Mouse (Mus musculus): ENCODE measurements around the gene Il1rl2. TPM values are rescaled to one million over a fixed set of nuclear protein-coding genes. Genes with fewer than 3 reads are reported as not detected.
"Not testable (repeated sequence)": the region's sequence is repeated elsewhere in the genome, so short reads cannot be mapped to it uniquely, and the experiment has no call there.

The Il1rl2 gene
- 0.70 and 1.6 TPM in 2 replicates for total RNA-seq (2017)

GRCm38 (mm10) chr1:40324457-40324856 lies at the start of gene Il1rl2:
Il1rl2 (plus strand) TSS chr1:40324610.
- no peak for ATAC-seq (ENCODE audit: extremely low read depth, insufficient number of reproducible peaks, low FRiP score, poor library complexity, severe bottlenecking)

- ATAC-seq (ENCODE audit: extremely low read depth, insufficient number of reproducible peaks, low FRiP score, poor library complexity, severe bottlenecking) = no peak
These were observed 49.0 kb upstream of the Il1rl2 start for GRCm38 (mm10) chr1:40275285-40276013.

- no peak for ATAC-seq (ENCODE audit: extremely low read depth, insufficient number of reproducible peaks, low FRiP score, poor library complexity, severe bottlenecking)
These were observed 46.5 kb upstream of the Il1rl2 start for GRCm38 (mm10) chr1:40277944-40278343.

- ATAC-seq (ENCODE audit: extremely low read depth, insufficient number of reproducible peaks, low FRiP score, poor library complexity, severe bottlenecking) = no peak
These were observed 45.7 kb upstream of the Il1rl2 start for GRCm38 (mm10) chr1:40278720-40279119.

DNA sequence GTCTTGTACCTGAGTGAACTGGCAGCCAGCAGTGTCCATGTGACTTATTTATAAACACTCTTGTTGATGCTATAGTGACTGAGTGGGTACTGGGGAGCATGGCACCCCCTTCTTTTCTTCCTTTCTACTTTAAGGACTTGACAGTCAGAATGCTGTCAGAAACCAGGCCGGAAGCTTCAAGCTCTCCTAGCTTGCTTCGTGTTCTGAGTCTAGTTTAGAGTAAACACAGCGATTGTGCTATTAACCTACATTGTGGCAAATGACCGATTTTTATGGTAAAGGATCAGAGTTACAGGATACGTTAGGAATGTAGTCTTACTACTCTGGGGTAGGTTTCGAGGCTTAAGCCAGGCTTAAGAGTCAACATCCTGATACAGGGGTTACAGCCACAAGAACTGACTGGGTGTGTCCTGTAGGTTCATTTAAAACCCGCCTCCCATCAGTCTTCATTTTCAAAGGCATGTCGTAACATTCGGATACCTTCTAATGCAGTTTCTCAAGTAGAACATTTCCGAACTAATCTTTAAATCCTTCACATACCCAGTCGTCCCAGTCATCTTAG lies 45.1 kb upstream of the Il1rl2 start:
- no peak for ATAC-seq (ENCODE audit: extremely low read depth, insufficient number of reproducible peaks, low FRiP score, poor library complexity, severe bottlenecking)

DNA sequence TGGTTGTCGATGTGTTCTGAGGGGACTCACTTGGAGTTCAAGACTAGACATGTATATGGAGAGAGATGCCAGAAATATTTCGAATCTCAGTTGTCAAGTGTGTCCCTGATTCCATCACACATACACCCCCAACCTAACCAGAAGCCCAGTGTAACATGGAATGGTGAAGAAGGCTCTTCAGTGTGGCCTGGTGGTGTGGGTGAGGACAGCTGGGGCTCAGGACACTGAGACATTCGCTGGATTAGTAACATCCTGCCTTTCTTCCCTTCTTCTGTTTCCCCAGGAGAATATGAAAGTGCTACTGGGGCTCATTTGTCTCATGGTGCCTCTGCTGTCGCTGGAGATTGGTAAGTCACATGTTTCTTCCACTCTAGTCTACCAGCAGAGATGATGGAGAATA lies 42.5 kb upstream of the Il1rl2 start:
- no peak for ATAC-seq (ENCODE audit: extremely low read depth, insufficient number of reproducible peaks, low FRiP score, poor library complexity, severe bottlenecking)

DNA sequence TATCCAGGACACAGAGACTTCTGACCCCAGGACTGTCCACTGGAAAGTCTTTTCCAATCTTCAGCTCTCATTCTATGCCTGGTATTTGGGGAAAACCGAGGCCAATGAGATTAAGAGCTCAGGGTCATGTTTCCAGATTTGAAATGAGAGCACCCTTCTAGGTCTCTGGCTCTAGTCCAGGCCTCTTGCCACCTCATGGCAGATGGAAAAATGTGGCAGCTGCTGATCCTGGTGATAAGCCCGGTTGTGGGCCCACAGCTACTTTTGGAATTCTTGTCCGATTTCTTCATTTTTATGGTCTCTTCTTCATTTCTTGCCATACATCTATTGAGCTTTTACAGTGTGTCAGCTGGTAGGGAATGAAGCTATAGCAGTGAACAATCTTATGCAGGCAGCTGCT lies 42.0 kb upstream of the Il1rl2 start:
- no peak for ATAC-seq (ENCODE audit: extremely low read depth, insufficient number of reproducible peaks, low FRiP score, poor library complexity, severe bottlenecking)

DNA sequence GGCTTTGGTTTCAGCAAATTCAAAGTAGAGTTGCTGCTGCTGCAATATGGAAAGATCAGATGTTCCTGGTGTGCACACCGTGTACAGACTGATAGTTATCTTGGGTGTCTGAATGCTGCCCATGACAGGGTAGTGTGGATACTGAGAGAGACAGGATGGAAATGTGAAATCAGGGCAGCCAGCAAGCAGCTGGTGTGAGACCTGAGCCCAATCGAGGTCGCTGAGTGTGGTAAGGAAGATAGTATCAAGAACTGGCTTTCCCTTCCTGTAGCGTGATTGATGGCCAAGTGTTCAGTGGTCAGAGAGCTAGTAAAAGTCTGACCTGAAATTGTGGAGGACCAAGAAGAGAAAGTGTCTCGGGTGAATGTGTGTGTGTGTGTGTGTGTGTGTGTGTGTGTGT lies 40.4 kb upstream of the Il1rl2 start:
- ATAC-seq (ENCODE audit: extremely low read depth, insufficient number of reproducible peaks, low FRiP score, poor library complexity, severe bottlenecking) = no peak

GRCm38 (mm10) chr1:40290489-40291255 lies 33.7 kb upstream of the Il1rl2 start:
- no peak for ATAC-seq (ENCODE audit: extremely low read depth, insufficient number of reproducible peaks, low FRiP score, poor library complexity, severe bottlenecking)

GRCm38 (mm10) chr1:40292231-40292630 lies 32.2 kb upstream of the Il1rl2 start:
- no peak for ATAC-seq (ENCODE audit: extremely low read depth, insufficient number of reproducible peaks, low FRiP score, poor library complexity, severe bottlenecking)

GRCm38 (mm10) chr1:40293891-40294290 lies 30.5 kb upstream of the Il1rl2 start:
- ATAC-seq (ENCODE audit: extremely low read depth, insufficient number of reproducible peaks, low FRiP score, poor library complexity, severe bottlenecking) = no peak

DNA sequence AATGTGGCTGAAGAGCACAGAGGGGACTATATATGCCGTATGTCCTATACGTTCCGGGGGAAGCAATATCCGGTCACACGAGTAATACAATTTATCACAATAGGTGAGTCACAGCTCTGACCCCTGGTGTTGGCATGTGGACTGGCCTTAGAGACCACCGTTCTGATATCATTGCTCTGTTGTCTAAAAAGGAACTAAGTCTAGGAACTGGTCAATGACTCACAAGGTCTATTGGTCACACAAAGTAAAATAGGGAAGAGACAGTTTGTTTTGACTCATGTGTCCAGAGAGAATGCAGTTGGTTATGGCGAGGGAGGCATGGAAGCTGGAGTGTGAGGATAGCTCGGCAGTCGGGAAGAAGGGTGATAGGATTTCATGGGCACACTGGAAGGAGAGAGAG lies 29.6 kb upstream of the Il1rl2 start:
- peak; percentile 51; the same call in 1 of the 2 replicates for ATAC-seq (ENCODE audit: extremely low read depth, insufficient number of reproducible peaks, low FRiP score, poor library complexity, severe bottlenecking)

DNA sequence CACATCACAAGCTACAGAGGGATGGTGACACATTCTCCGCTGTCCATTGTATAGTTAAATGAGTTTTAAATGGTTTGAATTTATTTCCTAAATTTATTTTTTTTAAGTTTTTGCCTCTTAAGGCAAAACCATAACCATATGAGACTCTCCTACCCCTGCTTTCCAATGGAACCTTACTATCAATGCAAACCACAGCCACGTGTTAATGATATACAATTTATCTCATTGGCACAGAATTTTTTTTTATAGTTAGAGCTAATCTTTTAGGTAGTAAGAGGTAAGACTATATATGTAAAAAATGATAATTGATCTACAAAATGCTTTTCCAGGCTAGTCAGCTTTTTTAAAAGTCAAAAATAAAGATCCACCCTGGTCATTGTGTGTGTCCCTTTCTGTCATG lies 26.4 kb upstream of the Il1rl2 start:
- ATAC-seq (ENCODE audit: extremely low read depth, insufficient number of reproducible peaks, low FRiP score, poor library complexity, severe bottlenecking) = no peak

- ATAC-seq (ENCODE audit: extremely low read depth, insufficient number of reproducible peaks, low FRiP score, poor library complexity, severe bottlenecking) = no peak
These were observed 21.1 kb upstream of the Il1rl2 start for GRCm38 (mm10) chr1:40303179-40303866.

GRCm38 (mm10) chr1:40304321-40304720 lies 20.1 kb upstream of the Il1rl2 start:
- ATAC-seq (ENCODE audit: extremely low read depth, insufficient number of reproducible peaks, low FRiP score, poor library complexity, severe bottlenecking) = not testable (repeated sequence)

DNA sequence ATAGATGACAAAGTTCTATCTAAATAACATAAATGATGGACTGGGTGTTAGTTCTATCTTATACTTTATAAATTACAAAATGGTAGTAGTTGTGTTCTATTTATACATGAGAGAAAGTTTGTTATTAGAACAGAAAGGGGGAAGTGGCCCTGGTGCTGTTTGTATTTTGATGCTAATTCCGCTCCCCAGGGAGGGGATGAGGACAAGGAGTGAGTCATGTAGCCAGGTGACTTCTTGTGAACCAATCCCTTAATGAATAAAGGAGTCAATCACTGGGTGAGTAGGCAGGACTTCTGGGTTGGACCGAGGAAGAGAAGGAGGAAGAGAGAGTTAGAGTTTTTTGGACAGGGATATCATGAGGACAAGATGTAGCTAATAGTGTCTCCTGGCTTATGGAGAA lies 18.3 kb upstream of the Il1rl2 start:
- ATAC-seq (ENCODE audit: extremely low read depth, insufficient number of reproducible peaks, low FRiP score, poor library complexity, severe bottlenecking) = no peak

- ATAC-seq (ENCODE audit: extremely low read depth, insufficient number of reproducible peaks, low FRiP score, poor library complexity, severe bottlenecking) = no peak
These were observed 13.3 kb upstream of the Il1rl2 start for GRCm38 (mm10) chr1:40311123-40311522.

DNA sequence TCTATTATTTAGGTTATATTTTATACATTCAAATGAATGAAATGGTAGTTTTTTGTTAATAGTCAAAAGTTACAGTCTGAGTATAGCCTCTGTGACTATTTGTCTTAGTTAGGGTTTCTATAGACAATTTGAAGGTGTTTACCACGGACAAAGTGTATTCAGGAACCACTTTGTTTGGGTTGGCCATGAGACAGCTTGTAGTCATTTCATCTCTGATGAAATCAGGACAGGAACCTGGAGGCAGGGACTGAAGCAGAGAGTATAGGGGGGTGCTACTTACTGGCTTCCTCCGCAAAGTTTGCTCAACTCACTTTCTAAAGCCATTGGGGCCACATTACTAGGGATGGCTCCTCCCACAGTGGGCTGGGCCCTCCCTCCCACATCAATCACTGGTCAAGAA lies 12.8 kb upstream of the Il1rl2 start:
- ATAC-seq (ENCODE audit: extremely low read depth, insufficient number of reproducible peaks, low FRiP score, poor library complexity, severe bottlenecking) = no peak

GRCm38 (mm10) chr1:40314016-40314415 lies 10.4 kb upstream of the Il1rl2 start:
- no peak for ATAC-seq (ENCODE audit: extremely low read depth, insufficient number of reproducible peaks, low FRiP score, poor library complexity, severe bottlenecking)

DNA sequence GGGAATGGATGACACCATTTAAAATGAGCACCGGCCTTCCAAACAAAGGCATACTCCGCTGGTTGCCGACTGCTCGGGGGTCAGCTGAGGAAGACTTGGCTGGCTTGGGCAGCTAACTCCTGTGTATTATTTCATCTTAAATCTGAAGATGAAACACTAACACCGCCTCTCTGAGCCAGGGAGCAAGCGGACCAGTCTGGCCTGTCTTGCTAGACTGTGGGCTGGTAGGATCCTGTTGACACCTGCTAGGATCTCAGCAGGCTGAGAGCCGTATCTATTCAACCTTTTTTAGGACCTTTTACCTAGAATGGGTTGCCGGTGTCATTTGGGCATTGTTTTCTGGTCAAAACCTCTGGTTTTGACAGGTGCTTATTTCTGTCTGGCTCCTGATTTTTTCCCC lies 6.8 kb upstream of the Il1rl2 start:
- ATAC-seq (ENCODE audit: extremely low read depth, insufficient number of reproducible peaks, low FRiP score, poor library complexity, severe bottlenecking) = no peak
